Mouse (Mus musculus) CD4-positive, CD25-positive, alpha-beta regulatory T cell, adult 4 months (primary cell): ENCODE data around the gene Zmynd19. TPM values are rescaled to one million over a fixed set of nuclear protein-coding genes. Genes with fewer than 3 reads are reported as not detected.
"Not testable (repeated sequence)": the region's sequence is repeated elsewhere in the genome, so short reads cannot be mapped to it uniquely, and the experiment has no call there.

Experiments used
- ATAC-seq: one replicate; pipeline ENCODE4 v1.8.0; 2017
- polyA plus RNA-seq, 2 experiments: library from polyadenylated mRNA; unstranded; fragments of 100-300 nt; shearing (Covaris generic); gene quantifications; one replicate each; pipeline ENCODE4 v1.2.1; 2017

Gene Zmynd19
- polyA plus RNA-seq, 2 experiments from 2014 or later: 0.89 to 1.4 TPM

GRCm38 (mm10) chr2:24942092-24942491, 7.5 kb upstream of the Zmynd19 start:
- no peak for ATAC-seq

DNA sequence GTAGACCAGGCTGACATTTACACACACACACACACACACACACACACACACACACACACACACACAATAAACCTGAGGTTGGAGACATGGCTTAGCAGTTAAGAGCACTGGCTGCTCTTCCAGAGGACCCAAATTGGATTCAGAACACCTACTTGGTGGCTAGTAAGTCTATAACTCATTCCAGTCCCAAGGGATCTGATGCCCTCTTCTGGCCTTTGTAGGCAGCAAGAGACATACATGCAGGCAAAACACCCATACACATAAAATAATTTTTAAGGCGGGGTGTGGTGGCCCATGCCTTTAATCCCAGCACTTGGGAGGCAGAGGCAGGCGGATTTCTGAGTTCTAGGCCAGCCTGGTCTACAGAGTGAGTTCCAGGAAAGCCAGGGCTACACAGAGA, 5.3 kb upstream of the Zmynd19 start:
- ATAC-seq: peak; percentile 57

GRCm38 (mm10) chr2:24950189-24950535, 570 bp downstream of the Zmynd19 start:
- peak; percentile 9 for ATAC-seq

- ATAC-seq: no peak
Measured at GRCm38 (mm10) chr2:24952537-24953055, 3.0 kb downstream of the Zmynd19 start.

- no peak for ATAC-seq
Measured at GRCm38 (mm10) chr2:24960910-24961309, 11.3 kb downstream of the Zmynd19 start.

- ATAC-seq: peak; percentile 99
Measured at GRCm38 (mm10) chr2:24962304-24963000, 12.9 kb downstream of the Zmynd19 start, which contains the start of gene Dph7. TSS of gene Dph7 (plus strand) at chr2:24962400.

- no peak for ATAC-seq
Measured at GRCm38 (mm10) chr2:24970386-24970785, 20.8 kb downstream of the Zmynd19 start.

GRCm38 (mm10) chr2:24974452-24974851, 24.9 kb downstream of the Zmynd19 start:
- ATAC-seq: not testable (repeated sequence)

DNA sequence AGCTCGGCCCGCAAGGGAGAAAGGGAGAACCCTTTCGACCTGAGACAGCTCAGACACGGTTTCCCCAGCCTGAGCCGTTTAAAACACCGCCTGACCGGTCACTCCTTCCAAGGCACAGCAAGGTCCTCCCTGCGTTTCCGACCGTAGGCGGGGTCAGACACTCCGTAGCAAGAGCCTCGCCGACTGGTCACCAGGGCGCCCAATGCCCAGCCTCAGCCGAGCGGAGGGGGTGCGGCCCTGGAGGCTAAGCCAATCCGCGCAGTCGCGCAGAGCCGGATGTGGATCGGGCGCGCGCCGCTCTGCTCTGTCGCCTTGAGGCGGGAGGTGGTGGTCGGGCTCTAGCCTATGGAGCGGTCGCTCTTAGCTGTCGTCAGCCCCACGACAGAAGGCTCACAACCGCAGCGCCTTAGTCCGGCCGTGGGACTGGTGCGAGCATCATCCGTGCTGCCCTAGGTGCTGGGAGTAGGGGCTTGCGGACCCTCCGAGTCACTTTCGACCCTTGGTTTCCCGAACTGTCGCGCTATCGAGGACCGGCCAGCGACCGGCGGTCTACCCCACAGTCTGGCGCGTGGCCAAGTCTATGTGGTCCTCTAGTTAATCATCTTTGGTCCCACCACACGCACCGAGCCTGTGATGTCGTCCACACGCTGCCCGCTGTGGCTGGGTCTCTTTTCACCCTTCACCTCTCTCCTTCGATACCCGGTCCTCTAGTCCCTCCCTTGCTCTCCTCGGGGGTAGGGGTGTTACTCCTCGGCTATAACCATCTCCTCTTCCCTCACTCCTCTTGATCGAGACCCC, 25.5 kb downstream of the Zmynd19 start, which contains the start of gene Mrpl41:
Mrpl41 (minus strand) TSS at position 193 of the 798 bp plus-strand sequence.
- peak; percentile 89 for ATAC-seq

DNA sequence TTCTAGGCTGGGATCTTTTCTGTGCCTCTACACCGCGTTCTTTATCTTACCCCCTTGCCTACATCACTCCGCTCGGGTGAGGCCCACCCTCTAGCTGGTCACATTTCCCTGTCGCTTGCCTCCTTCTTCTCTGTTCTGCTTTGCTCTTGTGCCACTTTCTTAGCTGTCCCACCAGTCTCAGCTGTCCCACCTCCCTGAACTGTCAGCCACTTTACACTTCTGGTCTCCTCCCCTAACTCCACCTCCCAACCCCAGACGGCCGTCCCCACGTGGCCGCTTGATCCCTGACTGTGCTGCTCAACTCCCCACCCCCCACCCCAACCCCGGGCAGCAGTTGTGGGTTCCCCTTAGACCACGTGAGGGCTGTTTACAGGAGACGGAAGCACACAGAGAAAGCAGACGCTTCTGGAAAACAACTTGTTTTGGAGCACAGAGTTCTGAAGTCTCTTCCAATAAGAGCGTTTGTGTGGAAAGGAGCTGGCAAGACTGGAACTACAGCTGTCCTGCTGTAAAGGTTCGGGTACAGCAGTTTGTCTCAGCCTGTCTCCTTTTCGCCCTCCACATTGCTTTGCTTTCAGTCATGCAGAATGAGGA, 26.2 kb downstream of the Zmynd19 start, which contains the start of gene Pnpla7:
Pnpla7 (plus strand) TSS at position 330 of the 594 bp plus-strand sequence.
- peak; percentile 62 for ATAC-seq

DNA sequence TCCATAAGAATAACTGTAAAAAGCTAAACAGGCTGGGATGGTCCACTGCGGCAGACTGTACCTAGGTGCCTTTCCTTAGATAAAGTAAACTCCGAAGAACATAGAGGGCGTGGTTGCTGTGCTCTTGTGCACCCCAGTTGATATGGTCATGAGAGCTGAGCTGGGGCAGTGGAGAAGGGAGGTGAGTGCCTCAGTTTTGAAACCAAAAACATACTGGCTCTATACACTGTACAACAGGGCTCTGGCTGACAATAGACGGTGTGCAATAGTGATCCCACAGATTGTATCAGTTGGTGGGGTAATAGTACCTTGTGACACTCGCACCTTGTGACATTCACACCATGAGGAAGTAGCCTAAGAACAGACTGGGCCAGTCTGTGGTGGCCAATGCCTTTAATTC, 27.4 kb downstream of the Zmynd19 start:
- no peak for ATAC-seq

DNA sequence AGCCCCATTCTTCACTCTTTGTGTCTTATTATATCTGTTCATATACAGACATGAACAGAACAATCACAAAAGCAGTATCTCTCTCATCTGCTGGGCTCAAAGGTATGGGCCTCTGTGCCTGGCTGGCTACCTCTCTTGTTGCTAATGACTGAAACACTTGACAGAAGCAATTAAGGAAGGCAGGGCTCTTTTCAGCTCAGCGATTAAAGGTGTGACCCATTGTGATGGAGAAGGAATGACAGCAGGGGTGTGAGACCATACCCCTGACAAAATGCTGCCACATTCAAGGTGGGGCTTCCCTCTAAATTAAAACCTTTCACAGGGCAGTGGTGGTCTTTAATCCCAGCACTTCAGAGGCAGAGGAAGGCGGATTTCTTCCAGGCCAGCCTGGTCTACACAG, 38.2 kb downstream of the Zmynd19 start:
- no peak for ATAC-seq

DNA sequence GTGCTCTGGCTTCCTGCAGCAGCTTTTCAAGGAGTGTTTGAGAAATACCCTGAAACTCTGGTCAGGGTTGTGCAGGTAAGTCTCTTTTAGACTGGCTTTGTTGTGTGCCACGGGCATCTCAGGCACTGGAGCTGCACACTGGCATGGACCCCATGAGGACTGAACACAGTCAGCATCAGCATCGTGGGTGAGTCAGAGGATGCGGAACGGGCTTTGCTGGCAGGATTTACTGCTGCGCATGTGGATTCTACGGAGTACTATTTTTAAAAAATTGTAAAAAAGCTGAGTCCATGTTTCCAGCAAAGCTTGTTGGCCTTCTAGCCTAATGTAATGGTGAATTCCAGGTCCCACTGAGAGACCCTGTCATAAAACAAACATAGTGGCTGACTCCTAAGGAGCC, 45.7 kb downstream of the Zmynd19 start:
- ATAC-seq: no peak

DNA sequence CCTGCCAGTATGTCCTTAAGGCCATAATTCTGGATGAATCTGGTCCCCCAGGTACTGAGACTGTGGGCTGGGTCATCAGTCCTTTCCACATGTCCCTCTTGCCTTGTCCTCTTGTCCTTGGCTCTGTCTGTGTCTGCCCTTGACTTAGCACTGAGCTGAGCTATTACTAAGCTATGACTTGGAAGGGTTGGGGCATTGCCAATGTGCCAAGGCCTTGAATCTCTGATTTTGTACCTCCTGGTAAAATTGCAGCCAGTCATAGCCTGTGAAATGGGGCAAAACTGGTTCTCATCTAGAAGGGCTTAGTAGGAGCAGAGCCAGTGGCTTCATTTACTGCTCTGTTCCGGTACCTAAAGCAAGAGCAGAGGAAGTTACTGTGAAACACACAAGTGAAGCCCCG, 46.9 kb downstream of the Zmynd19 start:
- ATAC-seq: no peak

GRCm38 (mm10) chr2:25000544-25001235, 51.1 kb downstream of the Zmynd19 start:
- ATAC-seq: no peak

DNA sequence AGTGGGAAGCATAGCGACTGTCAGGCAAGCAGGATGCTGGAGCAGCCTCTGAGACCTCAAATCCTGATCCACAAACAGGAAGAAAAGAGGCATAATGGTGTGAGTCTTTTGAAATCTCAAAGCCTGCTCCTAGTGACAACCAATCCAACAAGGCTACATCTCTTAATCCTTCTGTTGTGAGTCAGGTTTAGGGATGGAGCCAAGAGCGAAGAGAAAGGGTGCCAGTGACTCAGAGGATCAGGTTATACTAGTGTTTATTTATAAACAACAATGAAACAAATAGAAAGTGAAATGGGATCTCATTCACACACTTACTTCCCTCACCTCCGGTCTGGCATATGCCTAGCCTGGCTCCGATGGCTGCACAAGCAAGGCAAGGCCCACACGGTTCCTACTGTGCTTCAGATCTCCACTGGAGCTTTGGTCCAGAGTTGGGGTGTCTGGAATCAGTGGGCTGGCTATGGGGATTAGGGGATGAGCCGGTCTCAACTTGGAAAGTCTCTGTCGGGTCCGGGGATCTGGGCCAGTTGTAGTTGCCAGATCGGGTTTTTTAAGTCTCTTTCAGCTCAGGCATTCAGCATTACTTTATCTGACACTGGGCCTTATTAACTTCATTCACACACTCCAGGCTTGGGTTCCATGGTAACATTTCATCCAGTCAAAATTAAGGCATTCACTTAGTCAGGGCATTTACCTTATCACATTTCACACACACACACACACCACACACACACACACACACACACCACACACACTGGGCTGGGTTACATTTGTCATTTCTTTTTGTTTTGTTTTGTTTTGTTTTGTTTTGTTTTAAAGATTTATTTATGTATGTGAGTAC, 54.6 kb downstream of the Zmynd19 start:
- ATAC-seq: no peak

- no peak for ATAC-seq
Measured at GRCm38 (mm10) chr2:25006767-25007166, 57.2 kb downstream of the Zmynd19 start.

DNA sequence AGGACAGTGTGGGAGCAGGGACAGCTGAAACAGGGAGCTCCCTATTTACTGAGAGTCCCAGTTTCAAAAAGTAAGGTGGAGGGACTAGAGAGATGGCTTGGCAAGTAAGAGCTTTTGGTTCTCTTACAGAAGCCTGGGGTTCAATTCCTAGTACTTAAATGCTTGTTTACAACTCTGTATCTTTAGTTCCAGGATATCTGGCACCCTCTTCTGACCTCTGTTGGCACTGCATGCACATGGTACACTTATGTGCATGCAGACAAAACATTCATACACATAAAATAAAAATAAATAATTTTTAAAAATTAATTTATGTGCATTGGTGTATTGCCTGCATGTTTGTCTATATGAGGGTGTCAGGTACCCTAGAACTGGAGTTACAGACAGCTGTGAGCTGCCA, 58.7 kb downstream of the Zmynd19 start:
- ATAC-seq: no peak
